Mouse (Mus musculus) layer of hippocampus, adult 18-20 months (tissue): ENCODE measurements at regions not wholly inside any gene's neighbourhood (a gene's known extent, or its start where the extent isn't known, plus 50 kb on each side); places are given as distances from the start of the nearest gene placed in this dataset.
A peak's percentile ranks its signal among the peaks of the same experiment; 100 is the strongest.

Source experiments
- DNase-seq, 2 experiments: peaks; one replicate each; pipeline ENCODE4 v3.0.0; 2022; ENCODE audit warnings: low spot score in 2 of 2

GRCm38 (mm10) chr4:8374737-8375489 is 136.1 kb upstream of the Car8 start:
- DNase-seq = no peak

GRCm38 (mm10) chr4:8374061-8374460 is 135.2 kb upstream of the Car8 start:
- no peak for DNase-seq

GRCm38 (mm10) chr4:8372069-8372468 is 133.2 kb upstream of the Car8 start:
- DNase-seq = no peak

GRCm38 (mm10) chr4:8370786-8371185 is 131.9 kb upstream of the Car8 start:
- DNase-seq = no peak

- DNase-seq = peak; percentile 21 to 61
These were observed 128.8 kb upstream of the Car8 start for GRCm38 (mm10) chr4:8367487-8368276.

- no peak for DNase-seq
These were observed 128.1 kb upstream of the Car8 start for GRCm38 (mm10) chr4:8366978-8367377.

- DNase-seq = no peak
These were observed 123.6 kb upstream of the Car8 start for GRCm38 (mm10) chr4:8362409-8362808.

- DNase-seq = no peak
These were observed 123.1 kb upstream of the Car8 start for GRCm38 (mm10) chr4:8361931-8362330.

GRCm38 (mm10) chr4:8361305-8361704 is 122.5 kb upstream of the Car8 start:
- no peak for DNase-seq

- no peak for DNase-seq
These were observed 118.6 kb upstream of the Car8 start for GRCm38 (mm10) chr4:8357443-8357842.

GRCm38 (mm10) chr4:8341928-8342327 is 103.1 kb upstream of the Car8 start:
- DNase-seq = no peak

- DNase-seq = no peak
These were observed 70.6 kb upstream of the Car8 start for GRCm38 (mm10) chr4:8309241-8309987.

GRCm38 (mm10) chr4:8292563-8292962 is 53.7 kb upstream of the Car8 start:
- DNase-seq = no peak

GRCm38 (mm10) chr4:8291528-8292492 is 53.0 kb upstream of the Car8 start:
- no peak for DNase-seq

- no peak for DNase-seq
These were observed 51.1 kb upstream of the Car8 start for GRCm38 (mm10) chr4:8289901-8290300.
